Mouse (Mus musculus): ENCODE data around the gene Irgm1. TPM values are rescaled to one million over a fixed set of nuclear protein-coding genes. Genes with fewer than 3 reads are reported as not detected.
A peak's percentile ranks its signal among the peaks of the same experiment; 100 is the strongest.
"Not testable (repeated sequence)": the region's sequence is repeated elsewhere in the genome, so short reads cannot be mapped to it uniquely, and the experiment has no call there.

The Irgm1 gene
- polyA plus RNA-seq, 1 experiment from 2014 or later: 1.1 TPM

DNA sequence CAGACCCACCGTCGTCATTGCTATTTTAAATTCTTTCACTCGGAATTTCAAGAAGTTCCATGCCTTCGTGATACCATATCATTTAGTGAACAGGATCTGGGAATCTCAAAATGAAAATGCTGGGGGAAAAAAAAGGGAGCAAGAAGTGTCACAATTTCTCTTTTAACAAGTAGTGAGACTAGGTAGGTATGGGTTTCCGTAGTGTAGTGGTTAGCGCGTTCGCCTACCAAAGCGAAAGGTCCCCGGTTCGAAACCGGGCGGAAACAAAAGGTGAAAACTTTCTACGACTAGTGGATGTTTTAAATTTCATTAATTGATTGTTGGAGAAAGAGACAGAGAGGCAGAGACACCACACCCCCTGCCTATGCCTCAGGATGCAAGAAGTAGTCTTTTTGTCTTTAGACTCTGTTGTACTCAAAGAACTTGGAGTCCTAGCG is 47.9 kb downstream of the Irgm1 start:
- DNase-seq (ENCODE audit: low spot score) (peak; percentile 89), ATAC-seq (ENCODE audit: insufficient number of reproducible peaks, low FRiP score, low TSS enrichment, low read depth) (peak; percentile 10; the same call in 1 of the 2 replicates)
- Histone ChIP-seq H3K4me2 (ENCODE audit: low read depth, severe bottlenecking) (peak overlapping the region; percentile 42), H3K9me3 (ENCODE audit: control insufficient read depth, low read length) (no peaks in the 10 kb centered on the region), H3K27me3 (ENCODE audit: control insufficient read depth, insufficient read depth, low read length) (0 out of 2 replicates have a peak, but pooled peaks cover 4% of the 10 kb centered on the region), H3K36me3 (ENCODE audit: control insufficient read depth, insufficient read depth, low read length) (no peaks in the 10 kb centered on the region), H3K4me3 (ENCODE audit: low read depth, low read length) (peak overlapping the region; percentile 27), H3K9ac (ENCODE audit: low read length) (no peak overlapping the region), H3K4me1 (ENCODE audit: control insufficient read depth, insufficient read depth, low read length) (no peaks in the 10 kb centered on the region), H3K27ac (replicated peaks; ENCODE audit: low read depth, low read length) (no peak overlapping the region)
- WGBS: under 1% methylated on average over 15 of the region's 15 CpGs

GRCm38 (mm10) chr11:48822768-48823512 is 48.5 kb downstream of the Irgm1 start:
- Histone ChIP-seq H3K27ac (replicated peaks; ENCODE audit: low read depth, low read length) (no peak overlapping the region), H3K9ac (ENCODE audit: low read length) (no peak overlapping the region), H3K4me3 (ENCODE audit: low read depth, low read length) (peak overlapping the region; percentile 27), H3K9me3 (ENCODE audit: control insufficient read depth, low read length) (no peaks in the 10 kb centered on the region), H3K27me3 (ENCODE audit: control insufficient read depth, insufficient read depth, low read length) (0 out of 2 replicates have a peak, but pooled peaks cover 4% of the 10 kb centered on the region), H3K4me2 (ENCODE audit: low read depth, severe bottlenecking) (peak overlapping the region; percentile 42), H3K4me1 (ENCODE audit: control insufficient read depth, insufficient read depth, low read length) (no peaks in the 10 kb centered on the region), H3K36me3 (ENCODE audit: control insufficient read depth, insufficient read depth, low read length) (no peaks in the 10 kb centered on the region)
- 36% methylated on average over 14 of the region's 14 CpGs for WGBS
- ATAC-seq (ENCODE audit: insufficient number of reproducible peaks, low FRiP score, low TSS enrichment, low read depth) (no peak), DNase-seq (ENCODE audit: low spot score) (no peak)

GRCm38 (mm10) chr11:48821299-48821698 is 50.2 kb downstream of the Irgm1 start:
- H3K4me1 ChIP-seq (ENCODE audit: control insufficient read depth, insufficient read depth, low read length); ATAC-seq (ENCODE audit: insufficient number of reproducible peaks, low FRiP score, low TSS enrichment, low read depth); H3K36me3 ChIP-seq (ENCODE audit: control insufficient read depth, insufficient read depth, low read length); H3K27me3 ChIP-seq (ENCODE audit: control insufficient read depth, insufficient read depth, low read length); H3K9ac ChIP-seq (ENCODE audit: low read length); H3K4me3 ChIP-seq (ENCODE audit: low read depth, low read length); H3K27ac ChIP-seq (replicated peaks; ENCODE audit: low read depth, low read length); DNase-seq (ENCODE audit: low spot score); H3K9me3 ChIP-seq (ENCODE audit: control insufficient read depth, low read length); H3K4me2 ChIP-seq (ENCODE audit: low read depth, severe bottlenecking): not testable (repeated sequence)
- whole genome bisulfite sequencing: 80% methylated on average over 14 of the region's 14 CpGs

DNA sequence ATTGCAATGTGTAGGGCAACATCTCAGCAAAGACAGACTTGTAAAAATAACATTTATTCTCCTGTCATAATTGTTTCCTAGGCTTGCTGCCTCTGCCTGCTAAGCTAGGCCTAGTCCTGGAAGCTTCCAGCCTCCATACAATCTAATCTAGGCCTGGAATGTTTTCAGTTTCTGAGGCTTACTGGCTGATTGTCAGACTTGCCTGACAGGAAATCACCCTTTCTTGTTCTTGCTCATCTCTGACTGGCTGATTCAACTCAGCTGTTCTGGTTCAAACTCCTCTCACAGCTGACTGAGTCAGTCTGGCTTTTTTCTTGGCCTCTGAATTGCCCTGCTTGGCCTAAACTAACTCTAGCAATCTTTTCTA is 51.2 kb downstream of the Irgm1 start:
- no peak overlapping the region for H3K9ac ChIP-seq (ENCODE audit: low read length)
- no peak overlapping the region for H3K4me2 ChIP-seq (ENCODE audit: low read depth, severe bottlenecking)
- H3K27ac ChIP-seq (replicated peaks; ENCODE audit: low read depth, low read length): no peak overlapping the region
- ATAC-seq (ENCODE audit: insufficient number of reproducible peaks, low FRiP score, low TSS enrichment, low read depth) (no peak), DNase-seq (ENCODE audit: low spot score) (no peak)
- no peak overlapping the region for H3K4me3 ChIP-seq (ENCODE audit: low read depth, low read length)
- 0 out of 2 replicates have a peak, but pooled peaks cover 4% of the 10 kb centered on the region for H3K27me3 ChIP-seq (ENCODE audit: control insufficient read depth, insufficient read depth, low read length)
- H3K36me3 ChIP-seq (ENCODE audit: control insufficient read depth, insufficient read depth, low read length): no peaks in the 10 kb centered on the region
- H3K4me1 ChIP-seq (ENCODE audit: control insufficient read depth, insufficient read depth, low read length): 0 out of 2 replicates have a peak, but pooled peaks cover 2% of the 10 kb centered on the region
- no peaks in the 10 kb centered on the region for H3K9me3 ChIP-seq (ENCODE audit: control insufficient read depth, low read length)

- no peak overlapping the region for H3K4me3 ChIP-seq (ENCODE audit: low read depth, low read length)
- no peaks in the 10 kb centered on the region for H3K36me3 ChIP-seq (ENCODE audit: control insufficient read depth, insufficient read depth, low read length)
- 0 out of 2 replicates have a peak, but pooled peaks cover 3% of the 10 kb centered on the region for H3K27me3 ChIP-seq (ENCODE audit: control insufficient read depth, insufficient read depth, low read length)
- no peaks in the 10 kb centered on the region for H3K9me3 ChIP-seq (ENCODE audit: control insufficient read depth, low read length)
- no peak for ATAC-seq (ENCODE audit: insufficient number of reproducible peaks, low FRiP score, low TSS enrichment, low read depth)
- DNase-seq (ENCODE audit: low spot score): no peak
- H3K4me1 ChIP-seq (ENCODE audit: control insufficient read depth, insufficient read depth, low read length): 0 out of 2 replicates have a peak, but pooled peaks cover 3% of the 10 kb centered on the region
- WGBS: 82% methylated on average over 7 of the region's 7 CpGs
- H3K4me2 ChIP-seq (ENCODE audit: low read depth, severe bottlenecking): no peak overlapping the region
- no peak overlapping the region for H3K9ac ChIP-seq (ENCODE audit: low read length)
- no peak overlapping the region for H3K27ac ChIP-seq (replicated peaks; ENCODE audit: low read depth, low read length)
Observed at GRCm38 (mm10) chr11:48819614-48820307, 51.7 kb downstream of the Irgm1 start.

DNA sequence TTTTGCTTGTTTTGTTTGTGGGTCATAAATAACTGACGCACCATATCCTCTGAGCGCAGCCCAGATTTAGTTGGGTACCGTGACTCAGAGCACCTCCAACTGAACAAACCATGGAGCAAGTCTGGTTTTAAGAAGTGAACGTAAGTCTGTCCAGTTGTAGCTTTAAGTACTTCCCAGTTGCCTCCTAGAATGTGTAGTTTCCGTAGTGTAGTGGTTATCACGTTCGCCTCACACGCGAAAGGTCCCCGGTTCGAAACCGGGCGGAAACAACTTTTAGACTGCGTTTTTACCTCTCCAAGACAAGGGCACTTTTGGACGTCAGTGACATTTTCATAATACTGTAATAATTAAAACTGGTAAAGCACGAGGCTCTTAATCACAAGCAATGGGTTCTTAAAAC is 53.1 kb downstream of the Irgm1 start:
- no peak overlapping the region; the same call in 1 of the 2 replicates for H3K9ac ChIP-seq (ENCODE audit: low read length)

DNA sequence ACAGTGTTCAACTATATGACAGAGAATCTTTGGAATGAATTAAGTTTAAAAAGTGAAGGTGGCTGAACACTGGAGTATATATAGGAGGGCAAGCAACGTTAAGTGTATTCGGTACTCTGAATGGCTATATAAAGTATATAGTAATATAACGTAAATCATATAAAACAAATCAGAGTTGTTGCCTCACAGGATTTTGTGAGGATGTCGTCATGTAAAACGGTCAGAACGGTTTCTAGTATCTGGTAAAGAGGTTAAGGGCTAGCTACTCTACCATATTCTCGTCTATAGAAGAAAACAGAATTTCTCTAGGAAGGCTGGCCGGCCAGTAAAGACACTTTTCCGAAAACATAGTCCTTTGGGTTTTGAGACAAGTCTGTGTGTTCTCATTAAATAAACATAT is 53.7 kb downstream of the Irgm1 start:
- Histone ChIP-seq H3K4me3 (ENCODE audit: low read depth, low read length) (peak overlapping the region; percentile 66), H3K27me3 (ENCODE audit: control insufficient read depth, insufficient read depth, low read length) (no peaks in the 10 kb centered on the region), H3K27ac (replicated peaks; ENCODE audit: low read depth, low read length) (no peak overlapping the region), H3K9me3 (ENCODE audit: control insufficient read depth, low read length) (no peaks in the 10 kb centered on the region), H3K36me3 (ENCODE audit: control insufficient read depth, insufficient read depth, low read length) (peaks cover 4% of the 10 kb centered on the region; the same call in 1 of the 2 replicates), H3K4me2 (ENCODE audit: low read depth, severe bottlenecking) (peak overlapping the region; percentile 76), H3K4me1 (ENCODE audit: control insufficient read depth, insufficient read depth, low read length) (0 out of 2 replicates have a peak, but pooled peaks cover 3% of the 10 kb centered on the region), H3K9ac (ENCODE audit: low read length) (no peak overlapping the region; the same call in 1 of the 2 replicates)
- ATAC-seq (ENCODE audit: insufficient number of reproducible peaks, low FRiP score, low TSS enrichment, low read depth): no peak
- 10% methylated on average over 9 of the region's 9 CpGs for WGBS
- DNase-seq (ENCODE audit: low spot score): no peak

More for the DNA sequence above, 53.1 kb downstream of the Irgm1 start:
- WGBS: under 1% methylated on average over 16 of the region's 16 CpGs
- Histone ChIP-seq H3K36me3 (ENCODE audit: control insufficient read depth, insufficient read depth, low read length) (no peaks in the 10 kb centered on the region), H3K4me3 (ENCODE audit: low read depth, low read length) (peak overlapping the region; percentile 66), H3K9me3 (ENCODE audit: control insufficient read depth, low read length) (no peaks in the 10 kb centered on the region), H3K27ac (replicated peaks; ENCODE audit: low read depth, low read length) (no peak overlapping the region), H3K27me3 (ENCODE audit: control insufficient read depth, insufficient read depth, low read length) (no peaks in the 10 kb centered on the region), H3K4me1 (ENCODE audit: control insufficient read depth, insufficient read depth, low read length) (0 out of 2 replicates have a peak, but pooled peaks cover 3% of the 10 kb centered on the region), H3K4me2 (ENCODE audit: low read depth, severe bottlenecking) (peak overlapping the region; percentile 76)
- no peak for ATAC-seq (ENCODE audit: insufficient number of reproducible peaks, low FRiP score, low TSS enrichment, low read depth)
- peak; percentile 94 for DNase-seq (ENCODE audit: low spot score)

- Histone ChIP-seq H3K4me2 (ENCODE audit: low read depth, severe bottlenecking) (peak within 1 kb of the TSS; percentile 76), H3K27me3 (ENCODE audit: control insufficient read depth, insufficient read depth, low read length) (no peaks in the 10 kb centered on the region), H3K9ac (ENCODE audit: low read length) (peak within 1 kb of the TSS; percentile 76), H3K36me3 (ENCODE audit: control insufficient read depth, insufficient read depth, low read length) (peaks cover 4% of the 10 kb centered on the region; the same call in 1 of the 2 replicates), H3K4me3 (ENCODE audit: low read depth, low read length) (peak within 1 kb of the TSS; percentile 66), H3K27ac (replicated peaks; ENCODE audit: low read depth, low read length) (peak within 1 kb of the TSS; percentile 83; the same call in 1 of the 2 replicates), H3K4me1 (ENCODE audit: control insufficient read depth, insufficient read depth, low read length) (0 out of 2 replicates have a peak, but pooled peaks cover 3% of the 10 kb centered on the region), H3K9me3 (ENCODE audit: control insufficient read depth, low read length) (no peaks in the 10 kb centered on the region)
- ATAC-seq (ENCODE audit: insufficient number of reproducible peaks, low FRiP score, low TSS enrichment, low read depth) (peak; percentile 96), DNase-seq (ENCODE audit: low spot score) (peak; percentile 99)
- WGBS: under 1% methylated on average over 63 of the region's 77 CpGs
Observed at GRCm38 (mm10) chr11:48816800-48817665, 54.5 kb downstream of the Irgm1 start, which contains the start of gene Trim41. Gene Trim41 (minus strand): TSS chr11:48817353.
